Mouse (Mus musculus): ENCODE data around the gene Dcaf11. TPM values are rescaled to one million over a fixed set of nuclear protein-coding genes. Genes with fewer than 3 reads are reported as not detected.

The Dcaf11 gene
- polyA plus RNA-seq, 1 experiment from 2014 or later = 105 TPM

DNA sequence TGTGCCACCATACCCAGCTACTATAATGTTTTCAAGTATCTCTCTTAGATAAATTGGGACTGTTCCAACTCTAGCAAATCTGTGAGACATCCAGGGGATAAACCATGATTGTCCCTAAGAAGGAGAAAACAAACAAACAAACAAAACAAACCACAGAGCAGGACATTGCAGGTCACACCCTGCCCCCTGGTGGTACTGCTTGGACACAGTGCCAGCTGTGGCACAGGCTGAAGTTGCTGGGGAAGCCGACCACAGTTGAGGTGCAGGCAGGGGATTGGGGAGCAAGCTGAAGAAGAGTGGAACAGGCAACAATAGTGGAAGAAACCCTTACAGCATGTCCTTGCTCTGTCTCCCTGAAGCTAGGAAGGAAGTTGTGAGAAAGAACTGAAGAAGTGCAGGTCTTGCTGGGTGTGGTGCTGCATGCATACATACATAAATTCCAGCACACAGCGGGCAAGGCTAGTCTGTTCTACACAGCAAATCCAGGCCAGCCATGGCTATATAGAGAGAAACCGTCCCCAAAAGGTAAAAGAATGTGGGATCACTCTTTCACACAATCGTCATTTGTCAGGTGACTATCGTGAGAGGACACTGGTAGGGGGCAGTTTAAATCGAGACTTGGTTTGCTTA lies 23.6 kb upstream of the Dcaf11 start:
- 57% methylated on average over 6 of the region's 6 CpGs for WGBS
- H3K27me3 ChIP-seq (replicated peaks) = no peaks in the 10 kb centered on the region
- no peaks in the 10 kb centered on the region for H3K9me3 ChIP-seq
- ATAC-seq (ENCODE audit: low FRiP score, low read depth) = no peak
- no peak overlapping the region for H3K4me3 ChIP-seq
- no peak overlapping the region for H3K27ac ChIP-seq
- peaks cover 15% of the 10 kb centered on the region for H3K4me1 ChIP-seq
- no peak overlapping the region for H3K9ac ChIP-seq
- no peaks in the 10 kb centered on the region for H3K36me3 ChIP-seq
- no peak overlapping the region for H3K4me2 ChIP-seq (replicated peaks)

DNA sequence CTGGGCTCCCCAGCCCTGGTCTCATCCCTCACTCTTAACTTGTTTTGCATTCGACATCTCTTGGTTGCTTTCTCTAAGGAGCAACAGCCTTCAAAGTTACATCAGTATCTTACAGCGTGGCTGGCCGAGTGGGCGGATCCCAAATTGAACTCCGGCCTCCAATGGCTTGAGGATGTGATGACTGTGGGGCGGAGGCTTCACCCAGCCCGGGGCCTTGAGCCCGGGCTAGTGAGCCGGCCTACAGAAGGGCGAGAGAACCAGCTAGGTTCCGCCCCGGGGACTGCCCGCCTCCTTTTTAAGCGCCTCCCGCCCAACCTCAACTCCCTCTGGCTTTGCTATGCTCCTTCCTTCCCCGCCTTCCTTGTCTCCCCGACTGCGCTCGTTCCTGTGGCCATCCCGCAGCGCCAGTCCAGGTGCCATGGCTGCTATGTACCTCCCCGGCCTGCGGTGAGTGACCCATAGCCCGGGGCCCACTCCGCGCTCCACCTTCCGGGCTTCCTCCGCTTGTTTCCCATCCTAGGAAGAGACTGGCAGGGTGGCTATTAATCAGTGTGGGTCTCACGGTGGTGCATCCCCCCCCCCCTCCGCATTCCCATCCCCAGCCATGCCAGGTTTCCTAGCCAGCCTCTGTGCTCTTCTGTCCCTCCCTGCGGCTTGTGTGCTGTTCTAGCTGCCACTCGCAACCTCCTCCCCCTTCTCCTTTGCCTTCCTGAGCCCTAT lies 19.6 kb upstream of the Dcaf11 start, which contains the start of gene Pck2:
Pck2 (plus strand) TSS at position 200 of the 720 bp plus-strand sequence.
- 0 out of 2 replicates have a peak within 1 kb of the TSS, but pooled peaks have one; percentile 1 for H3K27ac ChIP-seq
- peaks cover 20% of the 10 kb centered on the region for H3K4me1 ChIP-seq
- peak within 1 kb of the TSS; percentile 50 for H3K4me3 ChIP-seq
- H3K9me3 ChIP-seq = no peaks in the 10 kb centered on the region
- H3K36me3 ChIP-seq = peaks cover 6% of the 10 kb centered on the region; the same call in 1 of the 2 replicates
- WGBS = under 1% methylated on average over 32 of the region's 32 CpGs
- peak within 1 kb of the TSS; percentile 83 for H3K4me2 ChIP-seq (replicated peaks)
- H3K27me3 ChIP-seq (replicated peaks) = no peaks in the 10 kb centered on the region
- H3K9ac ChIP-seq = peak within 1 kb of the TSS; percentile 63
- peak; percentile 81 for ATAC-seq (ENCODE audit: low FRiP score, low read depth)

DNA sequence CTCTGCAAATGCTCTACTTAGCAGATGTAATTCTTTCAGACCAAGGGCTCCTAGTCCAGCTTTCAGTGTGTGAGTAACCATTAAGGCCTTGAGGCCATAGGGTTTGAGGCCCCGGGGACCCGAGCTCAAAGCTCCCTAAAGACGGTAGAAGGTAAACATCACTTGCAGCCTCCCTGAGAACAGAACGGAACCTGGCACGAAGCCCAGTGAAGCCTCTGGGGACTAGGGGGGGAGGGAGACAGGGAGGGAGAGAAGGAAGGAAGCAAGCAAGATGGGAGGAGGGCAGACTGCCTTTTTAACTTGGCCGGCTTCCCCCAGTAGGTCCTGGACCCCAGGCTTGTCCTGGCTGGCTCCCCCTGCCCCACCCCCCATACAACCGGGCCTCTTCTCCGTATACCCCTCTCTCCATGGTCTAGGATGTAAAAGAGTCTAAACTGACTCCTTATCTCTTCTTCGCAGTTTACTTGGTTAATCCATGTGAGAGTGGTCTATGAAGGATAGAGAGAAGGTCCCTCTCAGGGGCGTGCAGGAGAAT lies 19.0 kb upstream of the Dcaf11 start:
- Histone ChIP-seq H3K27me3 (replicated peaks) (no peaks in the 10 kb centered on the region), H3K4me3 (peak overlapping the region; percentile 50), H3K4me1 (peaks cover 20% of the 10 kb centered on the region), H3K9me3 (no peaks in the 10 kb centered on the region), H3K9ac (peak overlapping the region; percentile 63), H3K4me2 (replicated peaks) (peak overlapping the region; percentile 83), H3K36me3 (peaks cover 6% of the 10 kb centered on the region; the same call in 1 of the 2 replicates), H3K27ac (0 out of 2 replicates have a peak overlapping the region, but pooled peaks have one; percentile 1)
- peak; percentile 48 for ATAC-seq (ENCODE audit: low FRiP score, low read depth)
- 9% methylated on average over 10 of the region's 10 CpGs for WGBS

DNA sequence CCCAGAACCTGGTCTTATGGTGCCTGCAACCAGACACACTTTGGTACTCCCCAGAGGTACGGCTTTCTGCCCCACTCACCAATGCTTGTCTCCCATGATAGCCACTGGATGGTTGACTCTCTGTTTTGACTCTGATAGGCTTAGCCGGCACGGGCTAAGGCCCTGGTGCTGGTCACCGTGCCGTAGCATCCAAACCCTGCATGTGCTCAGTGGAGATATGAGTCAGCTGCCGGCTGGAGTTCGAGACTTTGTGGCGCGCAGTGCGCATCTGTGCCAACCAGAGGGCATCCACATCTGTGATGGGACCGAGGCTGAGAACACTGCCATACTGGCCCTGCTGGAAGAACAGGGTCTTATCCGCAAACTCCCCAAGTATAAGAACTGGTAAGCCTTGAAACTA lies 17.5 kb upstream of the Dcaf11 start:
- Histone ChIP-seq H3K4me2 (replicated peaks) (no peak overlapping the region), H3K9ac (no peak overlapping the region), H3K27me3 (replicated peaks) (no peaks in the 10 kb centered on the region), H3K27ac (no peak overlapping the region), H3K36me3 (peaks cover 13% of the 10 kb centered on the region; the same call in 1 of the 2 replicates), H3K4me1 (peaks cover 20% of the 10 kb centered on the region), H3K4me3 (no peak overlapping the region), H3K9me3 (no peaks in the 10 kb centered on the region)
- ATAC-seq (ENCODE audit: low FRiP score, low read depth) = no peak
- 98% methylated on average over 12 of the region's 12 CpGs for WGBS

DNA sequence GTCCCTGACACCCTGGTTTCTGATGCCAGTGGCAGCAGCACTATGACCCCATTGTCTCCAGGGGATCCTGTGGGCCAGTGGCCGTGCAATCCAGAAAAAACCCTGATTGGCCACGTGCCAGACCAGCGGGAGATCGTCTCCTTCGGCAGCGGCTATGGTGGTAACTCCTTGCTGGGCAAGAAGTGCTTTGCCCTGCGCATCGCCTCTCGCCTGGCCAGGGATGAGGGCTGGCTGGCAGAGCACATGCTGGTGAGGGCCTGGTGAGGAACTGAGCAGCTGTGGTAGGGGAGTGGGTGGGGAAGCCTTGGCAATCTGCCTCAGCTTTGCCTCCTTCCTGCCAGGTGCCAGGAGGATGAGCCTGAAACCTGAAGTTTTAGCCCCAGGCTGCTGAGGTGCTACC lies 15.5 kb upstream of the Dcaf11 start:
- Histone ChIP-seq H3K4me3 (no peak overlapping the region), H3K9me3 (no peaks in the 10 kb centered on the region), H3K27me3 (replicated peaks) (no peaks in the 10 kb centered on the region), H3K4me2 (replicated peaks) (no peak overlapping the region), H3K36me3 (peaks cover 30% of the 10 kb centered on the region), H3K9ac (no peak overlapping the region), H3K4me1 (peaks cover 20% of the 10 kb centered on the region), H3K27ac (no peak overlapping the region)
- no peak for ATAC-seq (ENCODE audit: low FRiP score, low read depth)
- 76% methylated on average over 9 of the region's 9 CpGs for WGBS

DNA sequence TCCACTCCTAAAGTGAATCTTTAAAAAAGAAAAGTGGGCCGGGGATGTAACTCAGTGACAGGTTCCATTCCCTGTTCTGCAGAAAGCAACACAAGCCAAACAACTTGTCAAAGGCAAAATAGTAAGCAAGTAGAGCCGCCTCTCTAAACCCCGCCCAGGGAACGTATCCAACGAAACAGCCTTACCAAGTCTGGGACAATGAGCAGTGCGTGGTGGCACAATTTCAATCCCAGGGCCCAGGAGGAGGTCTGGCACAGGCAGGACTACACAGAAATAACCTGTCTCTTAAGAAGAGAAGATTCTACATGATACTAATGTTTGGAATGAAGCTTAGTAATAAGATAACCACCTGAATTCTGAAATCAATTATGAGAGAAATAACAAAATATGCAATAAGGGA lies 9.6 kb upstream of the Dcaf11 start:
- no peak overlapping the region for H3K27ac ChIP-seq
- ATAC-seq (ENCODE audit: low FRiP score, low read depth) = no peak
- WGBS = 85% methylated on average over 6 of the region's 6 CpGs
- H3K4me3 ChIP-seq = no peak overlapping the region
- H3K4me2 ChIP-seq (replicated peaks) = no peak overlapping the region
- H3K9me3 ChIP-seq = no peaks in the 10 kb centered on the region
- peaks cover 24% of the 10 kb centered on the region for H3K36me3 ChIP-seq
- no peaks in the 10 kb centered on the region for H3K27me3 ChIP-seq (replicated peaks)
- H3K4me1 ChIP-seq = no peaks in the 10 kb centered on the region
- no peak overlapping the region for H3K9ac ChIP-seq

DNA sequence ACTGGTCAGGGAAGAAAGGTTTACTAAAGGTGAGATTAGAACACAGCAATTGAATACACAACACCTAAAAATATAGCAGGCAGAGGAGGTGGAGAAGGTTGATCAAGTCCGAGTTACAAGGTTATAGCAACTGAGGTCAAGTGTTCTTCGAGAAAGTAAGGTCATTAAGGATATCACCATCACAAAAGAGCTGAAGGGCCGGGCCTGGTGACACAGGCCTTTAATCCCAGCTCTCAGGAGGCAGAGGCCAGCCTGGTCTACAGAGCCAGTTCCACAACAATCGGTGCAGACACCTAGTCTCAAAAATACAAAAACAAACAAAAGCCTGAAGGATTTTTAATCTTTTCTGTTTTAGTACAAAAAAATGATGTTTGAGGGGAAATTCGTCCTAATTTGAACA lies 8.5 kb upstream of the Dcaf11 start:
- 58% methylated on average over 5 of the region's 5 CpGs for WGBS
- H3K4me2 ChIP-seq (replicated peaks) = no peak overlapping the region
- H3K27me3 ChIP-seq (replicated peaks) = no peaks in the 10 kb centered on the region
- H3K36me3 ChIP-seq = peaks cover 21% of the 10 kb centered on the region
- no peak overlapping the region for H3K4me3 ChIP-seq
- H3K9ac ChIP-seq = no peak overlapping the region
- no peaks in the 10 kb centered on the region for H3K4me1 ChIP-seq
- H3K9me3 ChIP-seq = no peaks in the 10 kb centered on the region
- ATAC-seq (ENCODE audit: low FRiP score, low read depth) = no peak
- H3K27ac ChIP-seq = no peak overlapping the region

DNA sequence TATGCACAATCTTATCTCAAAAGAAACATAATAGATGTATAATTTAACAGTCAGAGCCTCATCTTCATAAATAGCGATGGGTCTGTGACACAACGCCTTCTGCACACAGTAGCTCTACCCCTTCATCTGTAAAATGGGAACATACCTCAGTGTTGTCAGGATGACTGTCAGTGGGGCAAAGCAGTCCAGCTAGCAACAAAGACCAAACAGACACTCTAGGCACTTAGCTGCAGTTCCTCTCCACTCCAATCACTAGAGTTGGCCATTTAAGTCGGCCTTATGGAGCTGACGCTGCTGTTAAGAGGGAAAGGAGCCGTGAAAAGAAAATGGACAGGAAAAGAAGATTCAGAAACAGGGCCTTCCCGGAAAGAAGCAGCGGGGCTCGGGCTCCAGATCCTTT lies 8.0 kb upstream of the Dcaf11 start:
- Histone ChIP-seq H3K9ac (no peak overlapping the region), H3K4me3 (no peak overlapping the region), H3K4me2 (replicated peaks) (no peak overlapping the region), H3K9me3 (no peaks in the 10 kb centered on the region), H3K4me1 (no peaks in the 10 kb centered on the region), H3K27ac (no peak overlapping the region), H3K36me3 (peaks cover 17% of the 10 kb centered on the region), H3K27me3 (replicated peaks) (no peaks in the 10 kb centered on the region)
- 89% methylated on average over 8 of the region's 8 CpGs for WGBS
- no peak for ATAC-seq (ENCODE audit: low FRiP score, low read depth)

DNA sequence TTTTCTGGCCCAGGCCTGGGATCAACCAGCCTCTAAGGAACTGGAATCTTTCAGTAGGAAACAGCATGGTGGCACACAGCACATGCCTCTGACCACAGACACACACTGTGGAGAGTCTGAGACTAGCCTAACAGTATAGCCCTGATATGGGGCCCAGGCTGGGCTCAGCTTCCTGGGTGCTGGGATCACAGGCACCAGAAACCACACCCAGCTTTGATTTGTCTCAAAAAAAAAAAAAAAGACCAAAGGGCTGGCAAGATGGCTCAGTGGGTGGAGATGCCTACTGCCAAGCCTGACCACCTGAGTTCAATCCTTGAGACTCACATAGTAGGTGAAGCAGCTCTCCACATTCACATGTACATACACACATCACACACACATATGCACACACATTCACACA lies 5.2 kb upstream of the Dcaf11 start:
- no peaks in the 10 kb centered on the region for H3K27me3 ChIP-seq (replicated peaks)
- no peaks in the 10 kb centered on the region for H3K9me3 ChIP-seq
- H3K4me3 ChIP-seq = no peak overlapping the region
- no peaks in the 10 kb centered on the region for H3K36me3 ChIP-seq
- H3K27ac ChIP-seq = no peak overlapping the region
- no peak for ATAC-seq (ENCODE audit: low FRiP score, low read depth)
- H3K4me1 ChIP-seq = no peaks in the 10 kb centered on the region
- no peak overlapping the region for H3K4me2 ChIP-seq (replicated peaks)
- no peak overlapping the region for H3K9ac ChIP-seq

DNA sequence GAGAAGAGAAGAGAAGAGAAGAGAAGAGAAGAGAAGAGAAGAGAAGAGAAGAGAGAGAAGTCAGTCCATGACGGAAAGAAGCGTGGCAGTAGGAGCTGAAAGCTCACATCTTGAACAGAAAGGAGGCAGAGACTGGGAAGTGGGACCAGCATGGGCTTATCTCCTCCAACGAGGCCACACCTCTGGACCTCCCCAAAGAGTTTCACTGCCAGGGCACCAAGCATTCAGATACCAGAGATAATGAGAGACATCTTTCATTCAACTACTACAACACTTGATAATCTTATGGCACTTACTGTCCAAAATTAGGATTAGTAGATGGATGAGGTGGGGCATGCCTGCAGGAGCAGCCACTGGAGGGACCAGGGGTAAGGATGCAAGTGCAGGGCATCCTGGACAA lies 4.0 kb upstream of the Dcaf11 start:
- ATAC-seq (ENCODE audit: low FRiP score, low read depth) = no peak

DNA sequence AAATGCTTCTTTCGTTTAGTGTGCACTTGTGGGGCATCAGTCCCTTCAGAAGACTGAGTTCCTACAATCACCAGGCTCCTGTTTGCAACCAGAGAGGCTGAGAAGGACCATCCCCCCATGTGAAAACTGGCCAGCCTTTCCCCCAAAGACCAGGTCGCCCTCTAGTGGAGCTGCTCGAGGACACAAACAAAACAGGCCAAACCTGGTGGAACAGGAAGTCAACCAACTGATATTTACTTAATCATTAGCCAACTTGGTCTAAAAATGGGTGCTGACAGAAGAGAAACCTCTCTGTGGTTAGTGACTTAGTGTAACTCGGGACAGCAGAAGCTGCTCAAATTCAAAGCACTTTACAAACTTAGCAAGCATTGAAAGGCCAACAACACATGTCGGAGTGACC lies 2.8 kb upstream of the Dcaf11 start:
- Histone ChIP-seq H3K4me2 (replicated peaks) (no peak overlapping the region), H3K36me3 (no peaks in the 10 kb centered on the region), H3K27ac (no peak overlapping the region), H3K9me3 (no peaks in the 10 kb centered on the region), H3K9ac (no peak overlapping the region), H3K4me1 (peaks cover 11% of the 10 kb centered on the region), H3K27me3 (replicated peaks) (no peaks in the 10 kb centered on the region), H3K4me3 (no peak overlapping the region)
- 27% methylated on average over 5 of the region's 5 CpGs for WGBS
- ATAC-seq (ENCODE audit: low FRiP score, low read depth) = no peak

More for the DNA sequence above, 4.0 kb upstream of the Dcaf11 start:
- H3K36me3 ChIP-seq = no peaks in the 10 kb centered on the region
- no peak overlapping the region for H3K4me2 ChIP-seq (replicated peaks)
- no peaks in the 10 kb centered on the region for H3K9me3 ChIP-seq
- H3K4me1 ChIP-seq = no peaks in the 10 kb centered on the region
- WGBS = 79% methylated on average over 3 of the region's 3 CpGs
- H3K27ac ChIP-seq = no peak overlapping the region
- H3K9ac ChIP-seq = no peak overlapping the region
- no peaks in the 10 kb centered on the region for H3K27me3 ChIP-seq (replicated peaks)
- no peak overlapping the region for H3K4me3 ChIP-seq

DNA sequence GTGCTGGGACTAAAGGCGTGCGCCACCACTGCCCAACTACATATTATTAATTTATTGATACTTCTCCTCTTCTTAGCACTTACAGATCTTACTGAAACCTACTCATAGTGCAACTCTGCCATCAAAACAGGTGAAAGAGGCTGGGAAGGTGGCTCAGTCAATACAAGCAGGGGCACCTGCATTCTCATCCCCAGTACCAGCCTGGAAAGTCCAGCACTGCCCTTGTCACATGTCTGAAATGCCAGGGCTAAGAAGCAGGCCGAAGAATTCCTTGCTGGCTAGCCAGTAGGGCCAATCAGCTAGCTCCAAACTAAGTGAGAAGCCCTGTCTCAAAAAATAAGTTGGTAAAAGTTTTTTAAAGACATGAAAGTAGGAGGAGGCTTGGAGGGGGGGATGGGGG lies 2.2 kb upstream of the Dcaf11 start:
- H3K27me3 ChIP-seq (replicated peaks) = no peaks in the 10 kb centered on the region
- H3K4me3 ChIP-seq = no peak overlapping the region
- H3K4me1 ChIP-seq = peaks cover 14% of the 10 kb centered on the region
- no peak overlapping the region for H3K9ac ChIP-seq
- no peaks in the 10 kb centered on the region for H3K36me3 ChIP-seq
- H3K4me2 ChIP-seq (replicated peaks) = no peak overlapping the region
- no peak for ATAC-seq (ENCODE audit: low FRiP score, low read depth)
- H3K27ac ChIP-seq = no peak overlapping the region
- 91% methylated on average over 3 of the region's 3 CpGs for WGBS
- no peaks in the 10 kb centered on the region for H3K9me3 ChIP-seq
